Mouse (Mus musculus) large intestine, adult 2 months (tissue): ENCODE measurements around the gene Hk2. TPM values are rescaled to one million over a fixed set of nuclear protein-coding genes. Genes with fewer than 3 reads are reported as not detected.

Source experiments
- DNase-seq: peaks from one replicate; pipeline ENCODE4 v3.0.0-alpha.2; 2012; ENCODE audit warnings: low read depth, low spot score
- WGBS: fragments of 180-500 bp; shearing (Covaris S2); methylation state at CpG from one replicate; pipeline ENCODE4 v1.1.7; 2018; 5-methylcytosine and 5-hydroxymethylcytosine counted together
- polyA plus RNA-seq: library from polyadenylated mRNA; depleted of rRNA; stranded (reverse); fragments of >200 nt; gene quantifications from 2 replicates; pipeline ENCODE4 v1.2.3, GENCODE M21; 2012

Hk2 gene
- polyA plus RNA-seq, 1 experiment = 32.4 TPM

- no peak for DNase-seq
- 20% methylated on average over 10 of the region's 10 CpGs for WGBS
Measured at GRCm38 (mm10) chr6:82771981-82772409, 2.3 kb downstream of the Hk2 start.

DNA sequence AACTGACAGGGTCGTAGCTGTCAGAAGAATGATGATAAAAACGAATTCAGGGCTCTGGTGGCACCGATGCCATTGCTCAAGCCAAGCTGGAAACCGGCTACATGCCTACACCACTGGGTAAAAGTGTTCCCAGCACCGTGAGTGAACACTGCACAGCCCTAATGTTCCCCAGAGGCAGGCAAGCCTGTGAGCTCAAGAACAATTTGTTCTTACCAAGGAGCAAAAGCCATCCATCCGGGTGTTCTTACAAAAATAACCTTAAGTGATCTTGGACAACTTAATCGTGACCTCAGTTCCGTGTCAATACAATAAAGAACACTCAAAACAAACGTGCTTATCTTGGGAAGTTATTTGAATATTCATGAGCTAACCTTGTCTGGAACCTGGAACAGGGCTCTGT, 3.2 kb downstream of the Hk2 start:
- no peak for DNase-seq
- 33% methylated on average over 9 of the region's 9 CpGs for WGBS

- no peak for DNase-seq
- 81% methylated on average over 3 of the region's 3 CpGs for WGBS
Measured at GRCm38 (mm10) chr6:82770286-82770685, 4.0 kb downstream of the Hk2 start.

DNA sequence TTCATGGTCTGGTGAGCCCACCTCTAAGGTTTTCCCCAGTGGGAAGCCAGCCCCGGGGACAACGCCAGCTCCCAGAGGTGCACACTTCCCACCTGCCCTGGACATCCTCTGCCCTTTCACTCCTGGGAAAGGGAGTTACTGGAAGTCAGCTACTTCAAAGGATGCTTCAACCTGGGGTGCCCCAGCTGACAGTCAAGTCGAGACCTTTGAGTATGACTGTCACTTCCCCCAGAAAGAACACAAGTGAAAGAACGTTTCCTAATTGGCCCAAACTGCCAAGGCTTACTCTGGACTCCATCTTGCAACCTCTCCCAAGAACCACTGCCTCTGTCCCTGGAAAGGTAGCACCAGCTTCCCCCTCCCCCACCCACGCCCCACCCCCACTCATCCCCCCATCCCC, 4.5 kb downstream of the Hk2 start:
- WGBS = 57% methylated on average over 5 of the region's 5 CpGs
- no peak for DNase-seq

DNA sequence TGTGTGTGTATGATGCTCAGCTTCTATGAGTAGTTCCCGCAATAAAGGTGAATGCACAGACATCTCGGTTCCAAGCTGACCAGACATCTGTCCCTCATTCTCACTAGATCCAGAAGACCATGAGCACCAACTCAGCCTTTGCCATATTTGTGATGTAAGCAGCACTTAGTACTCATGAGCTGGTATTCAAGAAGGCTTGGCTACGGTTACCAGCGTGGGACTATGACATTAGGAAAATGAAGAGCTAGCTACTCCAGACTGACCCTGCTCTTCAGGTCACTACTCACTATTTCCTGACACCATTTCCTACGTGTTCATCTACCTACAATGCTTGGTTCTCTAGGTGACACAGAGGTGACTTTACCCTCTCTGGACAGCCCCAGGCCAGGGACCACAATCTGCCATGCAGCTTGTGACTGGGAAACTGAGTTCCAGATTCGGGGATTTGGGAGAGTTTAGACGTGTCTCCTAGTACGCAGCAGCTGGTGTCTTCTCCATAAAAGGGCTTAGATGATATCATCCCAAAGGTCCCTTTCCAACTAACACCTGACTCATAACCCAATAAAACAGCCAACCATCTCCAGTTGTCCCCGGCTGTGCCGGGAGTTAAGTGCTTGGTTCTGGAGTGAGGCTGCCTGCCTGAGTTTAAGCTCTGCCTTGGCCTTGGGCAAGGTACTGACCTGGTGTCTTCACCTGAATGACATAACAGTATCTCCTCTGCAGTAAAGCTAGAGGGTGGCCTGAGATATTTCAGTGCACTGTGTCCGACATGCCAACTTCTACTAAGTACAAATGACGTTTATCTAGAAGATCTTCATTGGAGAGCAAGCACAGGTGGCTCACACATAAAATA, 6.3 kb downstream of the Hk2 start:
- WGBS = 50% methylated on average over 12 of the region's 12 CpGs
- no peak for DNase-seq

GRCm38 (mm10) chr6:82766636-82767035, 7.6 kb downstream of the Hk2 start:
- no peak for DNase-seq
- WGBS = 58% methylated on average over 4 of the region's 4 CpGs

DNA sequence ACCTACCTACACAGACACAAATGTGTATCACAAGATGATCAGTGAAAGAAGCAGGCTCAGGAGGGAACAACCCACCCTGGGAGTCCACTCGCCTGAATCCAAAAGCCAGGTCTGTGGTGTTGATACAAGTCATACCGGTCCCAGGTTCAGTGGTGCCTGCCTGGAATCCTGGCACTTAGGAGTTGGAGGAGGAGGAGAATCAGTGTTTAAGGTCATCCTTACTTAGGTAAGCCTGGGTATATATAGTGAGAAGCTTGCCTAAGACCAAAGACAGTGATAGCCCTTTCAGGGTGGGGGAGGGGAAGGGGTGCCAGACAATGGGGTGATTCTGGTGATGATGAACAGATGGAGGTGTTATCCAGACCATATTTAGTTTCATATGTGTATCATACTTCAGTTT, 9.0 kb downstream of the Hk2 start:
- WGBS = 97% methylated on average over 2 of the region's 2 CpGs
- no peak for DNase-seq

DNA sequence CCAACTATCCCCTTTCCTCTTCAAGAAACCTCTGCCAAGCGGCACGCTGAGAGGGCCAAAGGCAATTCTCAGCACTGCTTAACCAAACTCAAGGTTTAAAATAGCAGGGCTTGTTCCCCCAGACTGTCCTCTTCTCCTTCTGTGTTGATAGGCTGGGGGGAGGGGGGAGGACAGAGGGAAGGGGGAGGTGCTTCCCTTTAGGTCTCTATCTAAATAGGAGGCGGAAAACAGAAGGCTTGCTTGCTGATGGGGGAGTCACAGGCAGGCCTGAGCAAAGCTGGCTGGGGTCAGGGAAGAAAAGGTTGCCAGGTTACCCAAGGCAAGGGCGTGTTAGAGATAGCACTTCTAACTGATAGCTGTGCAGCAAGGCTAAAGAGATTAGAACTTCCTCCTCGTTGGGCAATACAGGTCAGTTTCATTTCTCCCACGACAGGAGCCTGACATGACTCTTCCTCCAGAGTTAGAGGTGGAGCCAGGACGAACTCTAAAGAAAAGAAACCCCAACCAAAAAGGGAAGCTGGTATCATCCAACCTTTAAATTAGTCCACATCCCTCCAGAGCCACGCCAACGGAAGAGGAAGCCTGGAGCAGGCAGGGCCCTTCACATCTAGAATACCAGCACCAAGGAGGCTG, 10.3 kb downstream of the Hk2 start:
- DNase-seq = no peak
- 28% methylated on average over 9 of the region's 9 CpGs for WGBS

- DNase-seq = no peak
- WGBS = 83% methylated on average over 2 of the region's 2 CpGs
Measured at GRCm38 (mm10) chr6:82762728-82763127, 11.5 kb downstream of the Hk2 start.

DNA sequence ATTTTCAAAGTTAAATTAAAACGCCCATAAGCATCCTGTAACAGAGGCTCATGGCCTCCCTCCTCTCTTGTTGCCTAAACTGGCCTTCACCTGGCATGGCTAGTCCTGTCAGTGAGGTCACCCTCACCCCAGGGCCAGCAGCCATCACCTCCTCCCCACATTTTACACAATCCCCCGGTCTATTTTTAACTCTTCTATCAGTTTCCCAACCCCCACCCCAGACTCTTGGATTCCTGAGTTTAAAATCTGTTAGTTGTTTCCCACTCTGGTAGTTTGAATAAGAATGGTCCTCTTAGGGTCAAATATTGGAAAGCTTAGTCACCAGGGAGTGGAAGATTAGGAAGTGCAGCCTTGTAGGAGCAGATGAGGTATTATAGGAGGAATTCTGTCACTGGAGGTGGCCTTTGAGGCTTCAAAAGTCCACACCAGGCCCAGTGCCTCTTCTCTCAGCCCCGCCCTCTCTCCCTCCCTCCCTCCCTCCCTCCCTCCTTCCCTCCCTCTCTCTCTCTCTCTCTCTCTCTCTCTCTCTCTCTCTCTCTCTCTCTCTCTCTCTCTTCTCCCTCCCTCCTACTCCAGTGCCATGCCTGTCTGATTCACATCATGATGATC, 13.4 kb downstream of the Hk2 start:
- no peak for DNase-seq
- 74% methylated on average over 3 of the region's 3 CpGs for WGBS

GRCm38 (mm10) chr6:82759241-82759640, 15.0 kb downstream of the Hk2 start:
- WGBS = 92% methylated on average over 5 of the region's 5 CpGs
- DNase-seq = no peak

DNA sequence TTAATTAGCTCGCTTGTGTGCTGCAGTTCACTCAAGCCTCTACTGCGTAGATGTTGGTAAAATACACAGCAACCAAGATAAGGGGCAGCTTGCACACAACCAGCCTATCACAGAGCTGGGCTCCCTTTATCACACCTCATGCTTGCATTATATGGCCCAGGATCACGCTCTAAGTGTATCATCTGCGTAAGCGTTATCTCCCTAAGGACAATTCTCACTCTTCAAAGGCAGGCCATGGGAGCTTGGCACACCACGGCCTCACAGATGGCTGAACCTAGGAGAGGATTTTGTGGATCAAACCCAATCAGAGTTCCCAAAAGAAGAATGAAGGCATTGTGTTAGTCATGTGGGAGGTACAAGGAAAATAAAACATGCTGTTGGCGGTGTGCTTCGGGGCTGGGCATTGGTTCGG, 17.4 kb downstream of the Hk2 start:
- no peak for DNase-seq
- 46% methylated on average over 9 of the region's 9 CpGs for WGBS

DNA sequence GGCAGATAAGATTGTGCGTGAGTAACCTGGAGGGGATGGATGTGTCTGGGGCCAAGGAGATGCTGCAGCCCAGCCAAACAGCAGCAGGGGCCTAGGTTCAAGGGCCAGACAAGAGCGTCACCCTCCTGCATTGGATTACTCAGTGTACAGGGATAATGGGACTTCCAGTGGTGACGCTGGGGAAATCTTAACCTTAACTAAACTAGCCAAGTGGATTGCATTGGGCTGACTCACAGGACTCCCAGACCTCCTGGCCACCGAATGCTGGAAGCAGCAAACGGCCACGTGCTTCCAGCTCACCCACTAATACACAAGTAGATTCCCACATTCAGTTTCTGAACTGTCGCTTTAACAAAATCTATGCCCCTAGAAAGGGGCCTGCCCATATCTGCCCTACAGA, 18.0 kb downstream of the Hk2 start:
- WGBS = 52% methylated on average over 7 of the region's 7 CpGs
- no peak for DNase-seq

DNA sequence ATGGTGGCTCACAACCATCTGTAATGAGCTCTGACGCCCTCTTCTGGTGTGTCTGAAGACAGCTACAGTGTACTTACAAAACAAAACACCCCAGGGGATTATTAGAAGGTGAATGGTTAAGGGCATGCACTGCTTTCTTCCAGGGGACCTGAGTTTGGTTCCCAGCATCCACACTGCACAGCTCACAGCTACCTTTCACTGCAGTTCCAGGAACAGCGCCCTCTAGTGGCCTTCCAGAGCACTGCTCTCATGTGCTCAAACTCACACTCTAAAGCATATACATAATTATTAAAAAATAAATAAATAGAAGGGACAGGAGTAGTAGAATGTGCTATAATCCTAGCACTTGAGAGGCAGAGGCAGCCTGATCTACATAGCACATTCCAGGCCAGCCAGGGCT, 18.9 kb downstream of the Hk2 start:
- DNase-seq = no peak
- 54% methylated on average over 2 of the region's 2 CpGs for WGBS

- 91% methylated on average over 6 of the region's 6 CpGs for WGBS
- no peak for DNase-seq
Measured at GRCm38 (mm10) chr6:82754769-82755168, 19.5 kb downstream of the Hk2 start.

- WGBS = 33% methylated on average over 14 of the region's 14 CpGs
- no peak for DNase-seq
Measured at GRCm38 (mm10) chr6:82753638-82754361, 20.5 kb downstream of the Hk2 start.

- 26% methylated on average over 11 of the region's 11 CpGs for WGBS
- DNase-seq = no peak
Measured at GRCm38 (mm10) chr6:82753061-82753460, 21.2 kb downstream of the Hk2 start.

- no peak for DNase-seq
- 90% methylated on average over 7 of the region's 7 CpGs for WGBS
Measured at GRCm38 (mm10) chr6:82751791-82752190, 22.5 kb downstream of the Hk2 start.

DNA sequence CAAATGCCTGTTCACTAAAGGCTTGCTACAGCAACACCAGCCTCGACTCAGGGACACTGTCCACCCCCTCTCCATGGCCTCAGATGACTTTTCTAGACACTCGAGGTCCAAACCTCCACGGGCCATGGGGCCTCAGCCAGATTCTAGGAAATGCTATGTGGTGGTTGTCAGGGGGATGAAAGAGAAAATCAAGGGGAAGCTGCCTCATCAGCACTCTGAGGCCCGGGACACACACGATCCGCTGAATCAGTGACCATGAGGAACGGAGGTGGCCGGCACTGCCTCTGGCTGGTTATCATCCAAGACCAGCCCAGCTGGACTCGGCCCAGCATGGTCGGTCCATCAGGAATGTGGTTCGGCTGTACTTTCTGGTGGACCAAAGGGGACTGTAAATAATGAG, 23.2 kb downstream of the Hk2 start:
- WGBS = 70% methylated on average over 11 of the region's 11 CpGs
- no peak for DNase-seq

DNA sequence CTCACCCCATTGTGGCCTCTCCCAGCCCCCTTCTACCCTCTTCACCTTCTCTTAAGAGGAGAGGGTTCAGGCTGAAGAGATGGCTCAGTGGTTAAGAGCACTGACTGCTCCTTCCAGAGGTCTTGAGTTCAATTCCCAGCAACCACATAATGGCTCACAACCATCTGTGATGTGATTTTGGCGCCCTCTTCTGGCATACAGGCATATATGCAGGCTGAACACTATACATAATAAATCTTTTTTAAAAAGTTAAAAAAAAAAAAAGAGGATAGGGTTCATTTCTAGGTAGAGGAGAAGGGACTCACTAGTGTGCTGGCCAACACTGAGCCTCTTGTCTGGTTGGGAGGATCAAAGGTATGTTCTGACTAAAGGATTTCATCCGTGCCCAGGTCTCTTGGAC, 24.2 kb downstream of the Hk2 start:
- WGBS = 60% methylated on average over 2 of the region's 2 CpGs
- DNase-seq = no peak
